Mouse (Mus musculus) ES-Bruce4 (cell line): ENCODE results near the gene Mfsd14b. TPM values are rescaled to one million over a fixed set of nuclear protein-coding genes. Genes with fewer than 3 reads are reported as not detected.
A peak's percentile ranks its signal among the peaks of the same experiment; 100 is the strongest.

Source experiments
- H3K27ac ChIP-seq: 2 replicates; pipeline ENCODE4 v1.5.1; 2012; ENCODE audit warnings: low read length, inconsistent platforms; ENCODE audit not compliant: insufficient read depth
- H3K27me3 ChIP-seq: 2 replicates; pipeline ENCODE4 v1.6.1; 2012; ENCODE audit warnings: mild to moderate bottlenecking, low read length, inconsistent platforms; ENCODE audit not compliant: control insufficient read depth, poor library complexity, insufficient read depth, severe bottlenecking
- H3K36me3 ChIP-seq: 2 replicates; pipeline ENCODE4 v1.6.1; 2012; ENCODE audit warnings: inconsistent platforms, mild to moderate bottlenecking, low read length, moderate library complexity; ENCODE audit not compliant: control insufficient read depth, poor library complexity, insufficient read depth, severe bottlenecking
- H3K4me1 ChIP-seq: one replicate; pipeline ENCODE4 v1.8.1; 2011; ENCODE audit warnings: low read length; ENCODE audit not compliant: control insufficient read depth, insufficient read depth
- H3K4me3 ChIP-seq: 2 replicates; pipeline ENCODE4 v1.5.1; 2011; ENCODE audit warnings: low read depth, mild to moderate bottlenecking, low read length
- H3K9ac ChIP-seq: 2 replicates; pipeline ENCODE4 v1.6.1; 2012; ENCODE audit warnings: low read depth, mild to moderate bottlenecking, inconsistent platforms; ENCODE audit not compliant: poor library complexity, severe bottlenecking
- H3K9me3 ChIP-seq: replicated peaks from 2 replicates; pipeline ENCODE4 v1.6.1; 2012; ENCODE audit warnings: mild to moderate bottlenecking, low read length, inconsistent platforms; ENCODE audit not compliant: control insufficient read depth, poor library complexity, insufficient read depth, severe bottlenecking
- CTCF ChIP-seq: IDR thresholded peaks from one replicate; pipeline ENCODE4 v1.8.1; 2011; ENCODE audit warnings: low read depth, low read length
- EP300 ChIP-seq: IDR thresholded peaks from 2 replicates; pipeline ENCODE4 v1.6.1; 2011; ENCODE audit warnings: low read depth, low read length; ENCODE audit not compliant: insufficient read depth
- POLR2A ChIP-seq: IDR thresholded peaks from one replicate; pipeline ENCODE4 v1.8.1; 2011; ENCODE audit warnings: low read length; ENCODE audit not compliant: insufficient read depth
- polyA plus RNA-seq: library from polyadenylated mRNA; stranded (reverse); fragments of >200 nt; gene quantifications from 2 replicates; pipeline ENCODE4 v1.2.4, GENCODE M21; 2011; ENCODE audit warnings: low read depth; ENCODE audit not compliant: missing spikeins, insufficient read depth, insufficient read length

Gene Mfsd14b
- 36.0 and 42.5 TPM in 2 replicates for polyA plus RNA-seq

DNA sequence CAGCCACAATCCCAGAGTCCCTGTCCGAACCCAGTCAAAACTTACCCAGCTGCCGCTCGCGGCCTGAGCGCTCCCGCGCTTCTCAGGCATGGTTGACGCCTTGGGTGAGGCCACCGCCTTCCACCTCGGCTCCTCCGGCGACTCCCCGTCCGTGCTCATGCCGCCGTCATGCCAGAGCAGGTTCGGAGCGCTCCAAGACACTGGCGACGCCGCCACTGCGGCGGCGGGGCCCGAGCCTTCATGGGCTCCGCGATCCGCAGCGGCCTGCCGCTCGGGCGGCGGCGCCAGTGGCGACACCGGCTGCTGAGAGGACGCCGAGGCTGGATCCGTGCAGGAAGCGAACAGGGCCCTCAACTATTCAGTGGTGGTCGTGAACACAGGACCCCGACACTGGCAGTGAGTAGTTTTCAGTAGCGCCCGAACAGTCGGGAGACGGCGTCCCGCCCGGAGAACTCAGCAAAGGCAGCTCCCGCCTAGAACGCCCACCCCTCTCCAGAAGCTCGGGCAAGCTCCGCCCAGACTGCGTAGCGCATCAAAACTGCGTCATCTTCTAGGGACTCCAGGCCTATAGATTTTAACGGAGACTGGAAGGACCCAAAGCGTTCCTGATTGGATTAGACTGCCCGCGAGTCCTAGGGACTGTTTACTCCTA lies at the start of gene Mfsd14b:
Mfsd14b (minus strand) TSS at position 517 of the 652 bp plus-strand sequence.
- TF ChIP-seq POLR2A (peak; percentile 97), CTCF (no peak)
- 0 out of 2 replicates have a peak within 1 kb of the TSS, but pooled peaks have one; percentile 7 for H3K27ac ChIP-seq
- H3K9me3 ChIP-seq: no peaks in the 10 kb centered on the region
- no peaks in the 10 kb centered on the region for H3K36me3 ChIP-seq
- H3K9ac ChIP-seq: peak within 1 kb of the TSS; percentile 74
- H3K4me3 ChIP-seq: peak within 1 kb of the TSS; percentile 84
- no peaks in the 10 kb centered on the region for H3K27me3 ChIP-seq
- no peaks in the 10 kb centered on the region for H3K4me1 ChIP-seq

DNA sequence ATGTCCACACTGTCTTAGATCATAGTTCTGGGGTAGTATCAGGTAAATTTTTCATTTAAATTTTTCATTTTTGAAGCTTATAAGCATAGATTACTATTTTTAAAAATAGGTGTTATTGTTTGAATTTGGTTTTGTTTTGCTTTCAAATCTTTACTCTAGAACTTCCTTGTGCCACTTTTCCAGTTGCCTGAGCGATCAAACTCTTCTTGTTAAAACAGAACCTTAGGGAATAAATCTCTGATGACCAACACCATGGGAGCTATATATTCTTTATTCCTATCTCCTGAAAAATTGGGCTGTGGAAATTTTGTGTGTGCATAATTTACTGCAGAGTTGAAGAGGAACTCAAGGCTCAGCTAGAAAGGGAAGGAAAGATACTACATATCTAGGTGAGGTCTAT lies 37.2 kb upstream of the Mfsd14b start, which contains the start of gene Olfr466:
Olfr466 (plus strand) TSS at position 301 of the 400 bp plus-strand sequence.
- Histone ChIP-seq H3K27me3 (no peaks in the 10 kb centered on the region; the same call in 1 of the 2 replicates), H3K27ac (no peak within 1 kb of the TSS), H3K36me3 (no peaks in the 10 kb centered on the region), H3K4me3 (no peak within 1 kb of the TSS), H3K4me1 (no peaks in the 10 kb centered on the region), H3K9me3 (no peaks in the 10 kb centered on the region), H3K9ac (no peak within 1 kb of the TSS)
- TF ChIP-seq POLR2A (no peak), CTCF (no peak), EP300 (no peak)

DNA sequence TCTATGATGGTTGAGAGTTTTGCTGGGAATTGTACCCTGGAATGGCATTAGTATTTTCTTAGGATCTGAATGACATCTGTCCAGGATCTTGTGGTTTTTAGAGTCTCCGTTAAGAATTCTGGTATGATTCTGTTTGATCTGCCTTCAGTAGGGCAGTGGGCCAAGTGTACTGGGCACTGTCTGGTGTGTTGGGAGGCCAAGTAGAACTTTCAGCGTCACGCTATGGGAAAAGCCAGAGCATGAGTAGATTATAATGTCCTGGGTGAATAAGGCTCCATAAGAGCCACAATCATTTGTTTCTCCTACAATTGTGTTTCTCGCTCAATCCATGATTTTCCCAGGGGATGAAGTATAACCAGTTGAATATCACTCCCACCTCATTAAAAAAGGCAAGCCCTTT lies 25.0 kb upstream of the Mfsd14b start, which contains the start of gene Olfr465-ps1:
Olfr465-ps1 (plus strand) TSS at position 301 of the 400 bp plus-strand sequence.
- Histone ChIP-seq H3K9me3 (no peaks in the 10 kb centered on the region), H3K27ac (no peak within 1 kb of the TSS), H3K27me3 (no peaks in the 10 kb centered on the region), H3K4me3 (no peak within 1 kb of the TSS), H3K4me1 (no peaks in the 10 kb centered on the region), H3K9ac (no peak within 1 kb of the TSS), H3K36me3 (no peaks in the 10 kb centered on the region)
- no peak for TF ChIP-seq POLR2A
- TF ChIP-seq CTCF: no peak
- TF ChIP-seq EP300: no peak

DNA sequence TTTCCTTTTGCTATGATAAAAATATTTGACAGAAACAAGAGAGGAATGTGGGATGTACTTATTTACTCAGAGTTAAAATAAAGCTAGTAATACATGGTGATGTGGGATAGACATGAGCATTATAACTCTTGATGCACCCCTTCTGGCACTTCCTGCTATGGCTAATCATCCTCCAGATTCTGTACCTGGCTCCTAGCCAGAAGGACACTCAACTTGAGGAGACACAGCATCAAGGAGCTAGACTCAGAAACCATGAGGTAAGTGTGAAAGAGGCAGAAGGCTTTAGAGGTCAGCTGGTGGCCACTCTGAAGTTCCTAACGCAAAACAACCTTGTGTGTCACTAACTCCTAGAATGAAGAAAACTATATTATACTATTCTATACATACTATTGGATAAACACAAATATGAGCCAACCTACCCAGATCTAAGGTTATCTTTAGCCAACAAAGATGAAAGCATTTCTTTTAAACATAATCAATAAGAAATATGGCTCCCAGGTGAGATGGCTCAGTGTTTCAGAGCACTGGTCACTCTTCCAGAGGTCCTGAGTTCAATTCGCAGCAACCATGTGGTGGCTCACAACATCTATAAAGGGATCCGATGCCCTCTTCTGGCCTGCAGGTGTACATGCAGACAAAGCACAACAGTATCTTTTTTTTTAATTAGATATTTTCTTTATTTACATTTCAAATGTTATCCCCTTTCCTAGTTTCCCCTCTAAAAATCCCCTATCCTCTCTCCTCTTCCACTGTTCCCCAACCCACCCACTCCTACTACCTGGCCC lies 14.5 kb upstream of the Mfsd14b start:
- Histone ChIP-seq H3K36me3 (no peaks in the 10 kb centered on the region), H3K4me1 (no peaks in the 10 kb centered on the region), H3K9ac (no peak overlapping the region), H3K27me3 (no peaks in the 10 kb centered on the region), H3K4me3 (no peak overlapping the region), H3K9me3 (no peaks in the 10 kb centered on the region), H3K27ac (no peak overlapping the region)
- TF ChIP-seq EP300 (no peak), CTCF (peak; percentile 16)

DNA sequence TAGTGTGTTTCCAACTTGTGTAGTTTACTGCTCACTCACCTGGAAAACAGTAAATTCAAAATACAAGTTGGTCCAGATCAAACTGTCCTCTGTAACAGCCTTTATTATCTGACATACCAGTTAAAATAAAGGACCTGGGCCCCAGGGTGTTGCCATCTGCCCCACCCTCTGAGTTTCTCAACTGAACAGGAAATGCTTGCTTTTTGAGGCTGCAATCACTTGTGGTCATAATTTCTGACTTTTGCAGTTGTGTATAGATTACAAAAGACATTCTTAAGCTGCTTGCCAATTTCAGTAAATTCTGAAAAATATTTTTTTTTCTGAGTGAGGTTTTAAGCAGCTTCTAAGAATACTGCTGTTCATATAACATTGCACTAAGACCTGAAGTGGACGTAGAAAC lies 9.3 kb upstream of the Mfsd14b start:
- H3K9ac ChIP-seq: no peak overlapping the region
- H3K27me3 ChIP-seq: no peaks in the 10 kb centered on the region
- H3K9me3 ChIP-seq: no peaks in the 10 kb centered on the region
- H3K27ac ChIP-seq: no peak overlapping the region
- no peak overlapping the region for H3K4me3 ChIP-seq
- no peaks in the 10 kb centered on the region for H3K36me3 ChIP-seq
- H3K4me1 ChIP-seq: no peaks in the 10 kb centered on the region
- TF ChIP-seq EP300: no peak
- no peak for TF ChIP-seq CTCF
- no peak for TF ChIP-seq POLR2A

DNA sequence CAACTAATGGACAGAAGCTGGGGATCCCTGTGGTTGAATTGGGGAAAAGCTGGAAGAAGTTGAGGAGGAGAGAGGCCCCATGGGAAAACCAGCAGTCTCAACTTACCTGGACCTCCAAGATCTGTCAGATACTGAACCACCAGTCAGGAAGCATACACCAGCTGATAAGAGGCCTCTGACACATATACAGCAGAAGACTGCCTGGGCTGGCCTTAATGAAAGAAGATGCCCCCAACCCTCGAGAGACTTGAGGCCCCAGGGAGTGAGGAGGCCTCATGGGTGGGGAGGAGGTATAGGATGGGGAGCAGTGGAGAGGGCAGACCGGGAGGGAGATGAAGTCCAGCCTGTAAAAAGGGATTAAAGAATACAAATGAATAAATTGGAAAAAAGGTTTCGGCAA lies 8.2 kb upstream of the Mfsd14b start:
- Histone ChIP-seq H3K36me3 (no peaks in the 10 kb centered on the region), H3K27ac (no peak overlapping the region), H3K4me1 (no peaks in the 10 kb centered on the region), H3K9ac (no peak overlapping the region), H3K27me3 (no peaks in the 10 kb centered on the region), H3K9me3 (no peaks in the 10 kb centered on the region), H3K4me3 (no peak overlapping the region)
- no peak for TF ChIP-seq POLR2A
- no peak for TF ChIP-seq EP300
- TF ChIP-seq CTCF: no peak
